Mouse (Mus musculus) sigmoid colon, adult 10 weeks (tissue): Measurements from ENCODE around the gene Atm. TPM values are rescaled to one million over a fixed set of nuclear protein-coding genes. Genes with fewer than 3 reads are reported as not detected.

Experiments used
- polyA plus RNA-seq: library from polyadenylated mRNA; stranded (reverse); fragments of 350-450 nt; fragmentation: Illumina TruSeq; extraction: RNeasy Lipid Tissue Mini Kit (QIAGEN cat#74804); gene quantifications from one replicate; pipeline ENCODE4 v1.2.3, GENCODE M21; 2014; ENCODE audit warnings: low read depth, low replicate concordance

Atm gene
- 21.9 TPM for polyA plus RNA-seq

DNA sequence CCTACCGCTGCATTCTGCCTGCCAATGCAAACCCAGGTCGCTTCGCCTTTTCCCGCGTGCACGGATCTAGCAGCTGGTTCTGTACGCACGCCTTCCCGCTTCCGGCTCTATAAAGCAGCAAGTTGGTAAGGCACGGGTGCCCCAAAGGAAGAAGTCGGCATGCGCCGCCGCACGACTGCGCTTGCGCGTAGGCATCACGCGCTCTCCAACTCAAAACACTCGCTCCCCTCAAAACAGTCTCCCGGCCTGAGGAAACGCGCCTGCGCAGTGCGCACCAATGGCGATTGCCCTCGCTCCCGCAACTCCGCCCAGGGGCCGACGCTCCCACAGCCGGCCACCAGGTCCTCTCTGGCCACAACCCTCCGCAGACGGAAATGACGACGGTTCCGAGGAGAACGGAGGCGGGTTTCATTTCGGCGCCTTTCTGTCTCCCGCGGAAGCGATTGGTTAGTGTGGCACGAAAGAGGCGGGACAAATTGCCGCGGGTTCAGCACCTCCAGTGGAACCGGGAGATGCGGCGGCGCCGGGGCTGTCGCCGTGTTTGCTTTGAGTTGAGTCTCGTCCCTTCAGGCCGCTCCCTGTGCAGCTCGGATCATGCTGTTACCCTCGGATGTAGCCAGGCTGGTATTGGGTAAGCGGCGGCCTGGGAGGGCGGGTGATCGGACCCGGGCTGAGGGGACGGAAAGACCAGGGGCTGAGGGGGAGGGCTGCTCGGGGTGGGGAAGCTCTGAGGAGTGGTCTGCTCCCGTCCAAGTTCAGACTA lies at the start of gene Atm, which contains the start of gene Npat:
TSS of gene Atm (minus strand) at position 183 of the 763 bp plus-strand sequence.
TSS of gene Npat (plus strand) at position 490 of the 763 bp plus-strand sequence.

DNA sequence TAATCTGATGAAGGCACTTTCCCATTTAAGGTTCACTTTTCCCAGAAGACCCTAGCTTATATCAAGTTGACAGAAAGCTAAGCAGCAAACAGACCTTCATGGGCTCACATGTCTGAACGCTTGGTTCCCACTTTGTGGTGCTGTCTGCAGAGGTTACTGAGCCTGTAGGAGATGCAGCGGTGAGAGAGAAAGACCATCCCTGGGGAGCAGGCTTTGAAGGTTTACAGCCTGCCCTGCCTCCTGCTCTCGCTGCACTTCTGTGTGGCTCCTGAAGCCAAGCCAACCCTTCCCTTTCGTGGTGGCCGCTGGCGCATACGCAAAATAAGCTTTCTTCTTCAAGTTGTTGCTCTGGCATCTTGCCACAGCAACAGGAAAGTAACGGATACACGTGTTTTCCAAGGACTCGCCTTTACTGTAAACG lies 134.2 kb downstream of the Atm start, which contains the start of gene 4930550C14Rik:
TSS of gene 4930550C14Rik (plus strand) at position 35 of the 421 bp plus-strand sequence.

Other genes with a start within 250 kb of the Atm start
- gene Exph5, start 235.1 kb downstream of the Atm start, polyA plus RNA-seq: 24.6 TPM
- gene Kdelc2, start 152.7 kb downstream of the Atm start, polyA plus RNA-seq: 40.3 TPM
- 2.5 TPM for gene 4930550C14Rik, start 134.4 kb downstream of the Atm start, polyA plus RNA-seq
- gene Npat, start 307 bp upstream of the Atm start, polyA plus RNA-seq: 33.0 TPM
- gene Acat1, start 73.6 kb upstream of the Atm start, polyA plus RNA-seq: 111 TPM
- gene Cul5, start 133.3 kb upstream of the Atm start, polyA plus RNA-seq: 60.9 TPM
- gene Rab39, start 169.5 kb upstream of the Atm start, polyA plus RNA-seq: 1.1 TPM
- gene Slc35f2, start 234.8 kb upstream of the Atm start, polyA plus RNA-seq: 12.8 TPM